Mouse (Mus musculus): ENCODE results near the gene Olfr1419.

- TF ChIP-seq POLR2A (IDR thresholded peaks at IDR 0.05; ENCODE audit: control insufficient read depth, extremely low read depth, insufficient read depth, low read length, poor library complexity) (no peak), CTCF (IDR thresholded peaks at IDR 0.05; ENCODE audit: borderline replicate concordance, control insufficient read depth, extremely low read depth, insufficient read depth, low read length, poor library complexity) (no peak)
Observed at GRCm38 (mm10) chr19:11860966-11861365, 13.9 kb downstream of the Olfr1419 start, which contains the start of gene Olfr1418.

Measured in thymus, adult 2 months (tissue).